Mouse (Mus musculus) small intestine, adult 10 weeks (tissue): Measurements from ENCODE around the gene Inka2. TPM values are rescaled to one million over a fixed set of nuclear protein-coding genes. Genes with fewer than 3 reads are reported as not detected.

Experiments
- polyA plus RNA-seq: library from polyadenylated mRNA; stranded (reverse); fragments of 350-450 nt; fragmentation: Illumina TruSeq; extraction: RNeasy Lipid Tissue Mini Kit (QIAGEN cat#74804); gene quantifications from one replicate; pipeline ENCODE4 v1.2.3, GENCODE M21; 2014; ENCODE audit warnings: low replicate concordance

Inka2 gene
- 0.52 TPM for polyA plus RNA-seq

GRCm38 (mm10) chr3:105704031-105705008 is at the start of gene Inka2:
Gene Inka2, plus strand, starts transcription at chr3:105704599.

GRCm38 (mm10) chr3:105687324-105688060 is 16.9 kb upstream of the Inka2 start, which contains the start of gene Ddx20:
Gene Ddx20, minus strand, starts transcription at chr3:105687574.

Other genes starting within 250 kb of the Inka2 start
- 18.9 TPM for gene Ddx20, start 17.0 kb upstream of the Inka2 start, polyA plus RNA-seq
- 567 TPM for gene Rap1a, start 96.7 kb downstream of the Inka2 start, polyA plus RNA-seq
- gene Adora3, start 166.3 kb downstream of the Inka2 start, polyA plus RNA-seq, result 0.82 TPM
- gene Tmigd3, start 166.3 kb downstream of the Inka2 start, polyA plus RNA-seq, result 0.97 TPM
- 6.8 TPM for gene I830077J02Rik, start 228.1 kb downstream of the Inka2 start, polyA plus RNA-seq